Mouse (Mus musculus) cerebellum, adult 2 months (tissue): ENCODE data around the gene Alkbh6.

Source experiments
- CTCF ChIP-seq: fragments of 200-500 bp; IDR thresholded peaks from 2 replicates; pipeline ENCODE4 v1.5.1; 2011; ENCODE audit warnings: low read depth, mild to moderate bottlenecking, control low read depth, low read length, moderate library complexity, borderline replicate concordance; ENCODE audit not compliant: insufficient read depth
- POLR2A ChIP-seq: fragments of 200-500 bp; IDR thresholded peaks from 2 replicates; pipeline ENCODE4 v1.6.1; 2011; ENCODE audit warnings: low read length, control low read depth, borderline replicate concordance; ENCODE audit not compliant: insufficient read depth

DNA sequence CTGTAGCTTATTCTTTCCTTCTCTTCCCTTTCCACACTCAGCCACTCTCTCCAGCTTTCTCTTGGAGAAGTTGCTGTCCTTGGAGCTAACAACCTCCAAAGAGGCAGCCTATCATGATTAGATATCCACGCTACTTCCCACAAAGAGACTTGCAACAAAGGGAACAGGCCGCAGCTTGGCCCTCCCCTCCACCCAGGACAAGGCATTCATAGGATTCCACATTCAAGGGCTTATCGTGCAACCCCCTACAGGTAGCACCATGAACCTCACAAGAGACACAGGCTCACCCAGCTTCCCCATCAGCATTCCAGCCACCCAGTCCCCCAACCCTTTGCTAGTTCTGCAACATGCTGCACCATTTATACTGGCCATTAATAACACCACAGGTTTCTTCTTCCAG is 41.7 kb upstream of the Alkbh6 start:
- TF ChIP-seq CTCF (no peak), POLR2A (no peak)
